In the genomic region with DNA sequence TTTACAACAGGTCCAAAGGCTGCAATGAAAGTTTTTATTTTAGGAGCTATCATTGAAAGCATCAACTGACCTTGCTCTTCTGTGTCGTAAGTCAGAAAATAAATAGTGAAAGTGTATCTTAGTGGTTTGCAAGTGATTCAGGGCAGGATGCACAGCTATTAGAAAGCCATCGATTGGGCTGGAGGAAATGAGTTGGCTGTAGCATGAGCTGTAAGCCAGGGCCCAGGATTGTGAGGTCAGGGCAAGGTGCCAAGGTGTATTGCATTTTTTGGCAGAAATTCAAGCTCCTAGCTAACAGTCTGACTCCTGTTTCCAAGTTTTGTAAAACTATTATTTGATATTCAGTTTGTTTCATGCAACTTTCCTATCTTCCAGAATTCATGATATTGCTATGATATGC, we compare ENCODE assay signal across 14 mouse cellular contexts.
DNase-seq lines count a peak whose midpoint lies in the region; ATAC-seq and TF ChIP-seq lines count a peak whose summit lies in the region.
"Had no signal": no experiment of that assay in that cellular context is flagged by ENCODE, and none has a peak within 500 bp of the region (broad histone marks: within the 10 kb centered on the region; RNA-seq: fewer than 3 reads in every experiment).

No protein-coding gene starts in this region.

- no peak overlapping the region for H3K4me2 ChIP-seq in heart, postnatal 0 days (ENCODE audit: low read depth, low read length)
- H3K4me2 ChIP-seq in heart, embryonic 12.5 days: no peak overlapping the region
- H3K4me2 ChIP-seq in intestine, postnatal 0 days (replicated peaks; ENCODE audit: low read depth): no peak overlapping the region
- H3K4me2 ChIP-seq: heart, embryonic 13.5 days; liver, embryonic 15.5 days; neural tube, embryonic 13.5 days had no signal

- ATAC-seq in heart, postnatal 0 days (ENCODE audit: insufficient read depth, low read depth): no peak
- no peak for ATAC-seq in heart, embryonic 12.5 days (ENCODE audit: insufficient number of reproducible peaks, low FRiP score)
- ATAC-seq in intestine, postnatal 0 days: no peak
- ATAC-seq: inflammation-experienced regulatory T-cells, adult 6 months had no signal

- H3K4me1 ChIP-seq in heart, postnatal 0 days (ENCODE audit: control insufficient read depth, insufficient read depth): peaks cover 3% of the 10 kb centered on the region; the same call in 1 of the 2 replicates
- H3K4me1 ChIP-seq in heart, embryonic 12.5 days (replicated peaks): peaks cover 4% of the 10 kb centered on the region; the same call in 1 of the 2 replicates
- no peaks in the 10 kb centered on the region for H3K4me1 ChIP-seq in intestine, postnatal 0 days (replicated peaks; ENCODE audit: control insufficient read depth, insufficient read depth, low read length)
- H3K4me1 ChIP-seq: liver, embryonic 15.5 days; neural tube, embryonic 13.5 days had no signal

- 37% methylated on average over 2 of the region's 2 CpGs for WGBS in heart, postnatal 0 days
- WGBS in heart, embryonic 12.5 days: 66% methylated on average over 2 of the region's 2 CpGs
- 57% methylated on average over 2 of the region's 2 CpGs for WGBS in intestine, postnatal 0 days

- no peak for TF ChIP-seq CTCF in heart, postnatal 0 days (IDR thresholded peaks at IDR 0.05; ENCODE audit: low read depth)
- TF ChIP-seq CTCF in intestine, postnatal 0 days (IDR thresholded peaks at IDR 0.05; ENCODE audit: low read depth): no peak

- H3K9me3 ChIP-seq in heart, postnatal 0 days (replicated peaks; ENCODE audit: control insufficient read depth, low read length): no peaks in the 10 kb centered on the region
- H3K9me3 ChIP-seq in heart, embryonic 12.5 days (replicated peaks): no peaks in the 10 kb centered on the region
- no peaks in the 10 kb centered on the region for H3K9me3 ChIP-seq in intestine, postnatal 0 days (ENCODE audit: control insufficient read depth)
- H3K9me3 ChIP-seq: heart, embryonic 13.5 days; liver, embryonic 15.5 days; neural tube, embryonic 13.5 days had no signal

- no peak overlapping the region for H3K4me3 ChIP-seq in heart, postnatal 0 days (ENCODE audit: low read depth, low read length)
- no peak overlapping the region for H3K4me3 ChIP-seq in heart, embryonic 12.5 days
- H3K4me3 ChIP-seq in intestine, postnatal 0 days (ENCODE audit: low read depth, low read length): no peak overlapping the region
- H3K4me3 ChIP-seq: heart, embryonic 13.5 days; left cerebral cortex, adult 2 months; liver, embryonic 15.5 days; neural tube, embryonic 13.5 days had no signal

- no peak overlapping the region for H3K27ac ChIP-seq in heart, postnatal 0 days (ENCODE audit: low read depth)
- no peak overlapping the region for H3K27ac ChIP-seq in heart, embryonic 12.5 days (ENCODE audit: poor library complexity, severe bottlenecking)
- no peak overlapping the region for H3K27ac ChIP-seq in intestine, postnatal 0 days (ENCODE audit: low read depth, low read length)
- H3K27ac ChIP-seq: heart, embryonic 13.5 days; left cerebral cortex, adult 2 months; liver, embryonic 15.5 days; neural tube, embryonic 13.5 days had no signal

- no peaks in the 10 kb centered on the region for H3K36me3 ChIP-seq in heart, postnatal 0 days (replicated peaks; ENCODE audit: control insufficient read depth, insufficient read depth, low read length)
- no peaks in the 10 kb centered on the region for H3K36me3 ChIP-seq in heart, embryonic 12.5 days
- no peaks in the 10 kb centered on the region for H3K36me3 ChIP-seq in intestine, postnatal 0 days (ENCODE audit: control insufficient read depth, insufficient read depth)
- H3K36me3 ChIP-seq: heart, embryonic 13.5 days; liver, embryonic 15.5 days; neural tube, embryonic 13.5 days had no signal

- no peak overlapping the region for H3K9ac ChIP-seq in heart, postnatal 0 days (replicated peaks; ENCODE audit: low read depth, low read length)
- H3K9ac ChIP-seq in heart, embryonic 12.5 days: no peak overlapping the region
- no peak overlapping the region for H3K9ac ChIP-seq in intestine, postnatal 0 days (ENCODE audit: low read depth, low read length)
- H3K9ac ChIP-seq: heart, embryonic 13.5 days; liver, embryonic 15.5 days; neural tube, embryonic 13.5 days had no signal

- no peak for TF ChIP-seq EP300 in heart, postnatal 0 days (IDR thresholded peaks at IDR 0.05; ENCODE audit: low read depth)

- peak; percentile 32 for DNase-seq in heart, postnatal 0 days (ENCODE audit: low spot score)
- peak; percentile 3 for DNase-seq in ovary, postnatal 36 days (ENCODE audit: low spot score)
- no peak for DNase-seq in ovary, postnatal 14 days (ENCODE audit: low spot score)
- DNase-seq in cerebellum, postnatal 25 days: peak; percentile 56 to 69
- DNase-seq in spleen, postnatal 14 days (ENCODE audit: low spot score in 2 of 2): no peak
- DNase-seq in left cerebral cortex, adult 18-20 months (ENCODE audit: low spot score in 2 of 2): no peak

- no peaks in the 10 kb centered on the region for H3K27me3 ChIP-seq in heart, postnatal 0 days (ENCODE audit: control insufficient read depth, insufficient read depth, low read length)
- no peaks in the 10 kb centered on the region for H3K27me3 ChIP-seq in heart, embryonic 12.5 days (replicated peaks)
- H3K27me3 ChIP-seq in intestine, postnatal 0 days (replicated peaks; ENCODE audit: control insufficient read depth, insufficient read depth, low read length): no peaks in the 10 kb centered on the region
- H3K27me3 ChIP-seq: CH12.LX; heart, embryonic 13.5 days; liver, embryonic 15.5 days; neural tube, embryonic 13.5 days had no signal

Comparison
In these comparisons a context has a peak if more than half of its experiments do, and no peak if none do; other contexts are left out.
1. DNase-seq: peak in heart, postnatal 0 days (single experiment), ovary, postnatal 36 days (single experiment) and cerebellum, postnatal 25 days (2 of 2); none in ovary, postnatal 14 days (single experiment), spleen, postnatal 14 days (0 of 2) and left cerebral cortex, adult 18-20 months (0 of 2).